Mouse (Mus musculus) kidney, postnatal 0 days (tissue): ENCODE measurements at regions not wholly inside any gene's neighbourhood (a gene's known extent, or its start where the extent isn't known, plus 50 kb on each side); places are given as distances from the start of the nearest gene placed in this dataset.

Experiments used
- ATAC-seq: fragments of 200-750 bp; cut with Nextera tagmentation; replicated peaks from 2 replicates; pipeline ENCODE4 v1.8.0; 2017; ENCODE audit warnings: low read depth, moderate number of reproducible peaks, moderate TSS enrichment, moderate library complexity; ENCODE audit not compliant: low FRiP score
- DNase-seq: peaks from one replicate; pipeline ENCODE4 v3.0.0-alpha.2; 2016; ENCODE audit warnings: low spot score
- H3K27ac ChIP-seq: fragments of 300-500 bp; sonication (generic); 2 replicates; pipeline ENCODE4 v1.5.1; 2014; ENCODE audit warnings: mild to moderate bottlenecking
- H3K27me3 ChIP-seq: fragments of 300-500 bp; sonication (generic); 2 replicates; pipeline ENCODE4 v1.6.1; 2014; ENCODE audit warnings: low read length, mixed read lengths; ENCODE audit not compliant: insufficient read depth
- H3K36me3 ChIP-seq: fragments of 300-500 bp; sonication (generic); 2 replicates; pipeline ENCODE4 v1.6.1; 2014; ENCODE audit warnings: low read length, mixed read lengths; ENCODE audit not compliant: insufficient read depth
- H3K4me1 ChIP-seq: fragments of 300-500 bp; sonication (generic); replicated peaks from 2 replicates; pipeline ENCODE4 v1.6.1; 2014; ENCODE audit warnings: antibody characterized with exemption, low read length, mixed read lengths; ENCODE audit not compliant: insufficient read depth
- H3K4me2 ChIP-seq: fragments of 300-500 bp; sonication (generic); 2 replicates; pipeline ENCODE4 v1.6.1; 2014; ENCODE audit warnings: mild to moderate bottlenecking, low read length, moderate library complexity, mixed read lengths
- H3K4me3 ChIP-seq: fragments of 300-500 bp; sonication (generic); replicated peaks from 2 replicates; pipeline ENCODE4 v1.5.1; 2014; ENCODE audit warnings: low read depth, low read length
- H3K9ac ChIP-seq: fragments of 300-500 bp; sonication (generic); 2 replicates; pipeline ENCODE4 v1.6.1; 2014; ENCODE audit warnings: low read depth, low read length
- H3K9me3 ChIP-seq: fragments of 300-500 bp; sonication (generic); replicated peaks from 2 replicates; pipeline ENCODE4 v1.6.1; 2016; ENCODE audit warnings: low read length, inconsistent platforms, mixed read lengths
- CTCF ChIP-seq: IDR thresholded peaks from 2 replicates; pipeline ENCODE4 v1.5.1; 2016; ENCODE audit warnings: antibody characterized with exemption, low read depth, mild to moderate bottlenecking, moderate library complexity
- WGBS: fragments of 180-500 bp; shearing (Covaris S2); extraction: QIAGEN DNeasy Blood & Tissue Kit; methylation state at CpG from one replicate; pipeline ENCODE4 v1.1.7; 2014; 5-methylcytosine and 5-hydroxymethylcytosine counted together

- no peaks in the 10 kb centered on the region for H3K27me3 ChIP-seq
- H3K27ac ChIP-seq: no peak overlapping the region
- no peaks in the 10 kb centered on the region for H3K4me1 ChIP-seq
- TF ChIP-seq CTCF: no peak
- H3K9me3 ChIP-seq: no peaks in the 10 kb centered on the region
- no peak overlapping the region for H3K9ac ChIP-seq
- H3K4me3 ChIP-seq: no peak overlapping the region
- DNase-seq: no peak
- WGBS: 83% methylated on average over 5 of the region's 5 CpGs
- ATAC-seq: no peak
- H3K4me2 ChIP-seq: no peak overlapping the region
- no peaks in the 10 kb centered on the region for H3K36me3 ChIP-seq
These were observed 60.6 kb downstream of the Crygs start for GRCm38 (mm10) chr16:22750725-22751287.

GRCm38 (mm10) chr16:22744121-22744855, 67.1 kb downstream of the Crygs start:
- 87% methylated on average over 7 of the region's 7 CpGs for WGBS
- no peaks in the 10 kb centered on the region for H3K36me3 ChIP-seq
- TF ChIP-seq CTCF: no peak
- H3K27me3 ChIP-seq: no peaks in the 10 kb centered on the region
- H3K4me2 ChIP-seq: no peak overlapping the region
- no peaks in the 10 kb centered on the region for H3K9me3 ChIP-seq
- H3K27ac ChIP-seq: no peak overlapping the region
- ATAC-seq: no peak
- no peaks in the 10 kb centered on the region for H3K4me1 ChIP-seq
- H3K9ac ChIP-seq: no peak overlapping the region
- no peak overlapping the region for H3K4me3 ChIP-seq
- no peak for DNase-seq

- DNase-seq (no peak), ATAC-seq (no peak)
- Histone ChIP-seq H3K4me2 (no peak overlapping the region), H3K4me1 (no peaks in the 10 kb centered on the region), H3K27ac (no peak overlapping the region), H3K36me3 (no peaks in the 10 kb centered on the region), H3K9ac (no peak overlapping the region), H3K4me3 (no peak overlapping the region), H3K27me3 (no peaks in the 10 kb centered on the region), H3K9me3 (no peaks in the 10 kb centered on the region)
- TF ChIP-seq CTCF: no peak
- WGBS: 92% methylated on average over 1 of the region's 1 CpGs
These were observed 67.9 kb downstream of the Crygs start for GRCm38 (mm10) chr16:22743461-22743860.

- Histone ChIP-seq H3K4me1 (no peaks in the 10 kb centered on the region), H3K4me2 (no peak overlapping the region), H3K27ac (no peak overlapping the region), H3K36me3 (no peaks in the 10 kb centered on the region), H3K9ac (no peak overlapping the region), H3K27me3 (no peaks in the 10 kb centered on the region), H3K4me3 (no peak overlapping the region), H3K9me3 (no peaks in the 10 kb centered on the region)
- TF ChIP-seq CTCF: no peak
- WGBS: 64% methylated on average over 4 of the region's 4 CpGs
- no peak for ATAC-seq
- DNase-seq: no peak
These were observed 69.9 kb downstream of the Crygs start for GRCm38 (mm10) chr16:22741496-22741895.

- ATAC-seq (no peak), DNase-seq (no peak)
- Histone ChIP-seq H3K9me3 (no peaks in the 10 kb centered on the region), H3K27me3 (no peaks in the 10 kb centered on the region), H3K9ac (no peak overlapping the region), H3K4me1 (no peaks in the 10 kb centered on the region), H3K36me3 (no peaks in the 10 kb centered on the region), H3K27ac (no peak overlapping the region), H3K4me3 (no peak overlapping the region), H3K4me2 (no peak overlapping the region)
- 75% methylated on average over 10 of the region's 10 CpGs for WGBS
- no peak for TF ChIP-seq CTCF
These were observed 76.8 kb downstream of the Crygs start for GRCm38 (mm10) chr16:22734529-22735022.

- Histone ChIP-seq H3K4me1 (no peaks in the 10 kb centered on the region), H3K36me3 (no peaks in the 10 kb centered on the region), H3K4me3 (no peak overlapping the region), H3K27ac (no peak overlapping the region), H3K4me2 (no peak overlapping the region), H3K9me3 (no peaks in the 10 kb centered on the region), H3K9ac (no peak overlapping the region), H3K27me3 (no peaks in the 10 kb centered on the region)
- DNase-seq: no peak
- 62% methylated on average over 11 of the region's 11 CpGs for WGBS
- TF ChIP-seq CTCF: no peak
- ATAC-seq: no peak
These were observed 76.9 kb upstream of the Dgkg start for GRCm38 (mm10) chr16:22733772-22734528.
